37 mouse cellular contexts compared by ENCODE assay signal in the genomic region with DNA sequence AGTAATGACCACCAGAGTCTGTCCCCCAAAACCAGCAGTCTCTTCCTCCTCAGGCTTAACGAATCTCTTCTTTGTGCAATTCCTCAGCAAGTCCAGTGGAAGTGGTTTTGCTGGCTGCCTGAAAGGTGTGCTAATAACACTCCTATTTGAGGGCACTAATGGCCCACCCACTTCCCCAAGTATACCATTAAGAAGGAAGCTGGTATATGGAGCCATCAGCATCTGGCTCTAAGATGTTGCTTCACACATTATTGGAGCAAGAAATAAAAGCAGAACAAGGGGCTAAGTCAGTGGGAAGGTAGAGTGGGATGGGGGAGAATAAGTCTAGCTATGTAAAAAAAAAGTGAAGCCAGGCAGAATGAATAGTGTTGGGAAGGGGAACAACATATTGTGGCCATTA. TPM values are rescaled to one million over a fixed set of nuclear protein-coding genes. Genes with fewer than 3 reads are reported as not detected.
DNase-seq lines count a peak whose midpoint lies in the region; ATAC-seq lines count a peak whose summit lies in the region.
"Had no signal": no experiment of that assay in that cellular context is flagged by ENCODE, and none has a peak within 500 bp of the region (broad histone marks: within the 10 kb centered on the region; RNA-seq: fewer than 3 reads in every experiment).

A gene (minus strand): TSS at position 120 of the 400 bp plus-strand sequence.

- H3K9me3 ChIP-seq in liver, embryonic 15.5 days (replicated peaks), result no peaks in the 10 kb centered on the region
- no peaks in the 10 kb centered on the region for H3K9me3 ChIP-seq in liver, embryonic 11.5 days (ENCODE audit: control insufficient read depth, low read length)
- H3K9me3 ChIP-seq in liver, embryonic 16.5 days (replicated peaks; ENCODE audit: control insufficient read depth, low read length), result no peaks in the 10 kb centered on the region
- H3K9me3 ChIP-seq: embryonic facial prominence, embryonic 13.5 days; forebrain, embryonic 12.5 days; heart, embryonic 13.5 days; midbrain, embryonic 10.5 days; midbrain, embryonic 15.5 days had no signal

- no peak for ATAC-seq in liver, embryonic 15.5 days (ENCODE audit: insufficient read depth)
- ATAC-seq in liver, embryonic 11.5 days (replicated peaks; ENCODE audit: low FRiP score), result no peak
- ATAC-seq in common myeloid progenitor, adult 5-6 weeks (replicated peaks; ENCODE audit: low read depth, poor library complexity, severe bottlenecking), result peak; percentile 56
- no peak for ATAC-seq in liver, embryonic 16.5 days (ENCODE audit: low read depth)
- ATAC-seq: CD4-positive, CD25-positive, alpha-beta regulatory T cell, adult 4 months; forebrain, postnatal 0 days; hindbrain, embryonic 16.5 days; midbrain, embryonic 15.5 days had no signal

- no peaks in the 10 kb centered on the region for H3K27me3 ChIP-seq in liver, embryonic 15.5 days
- no peaks in the 10 kb centered on the region for H3K27me3 ChIP-seq in liver, embryonic 11.5 days (replicated peaks; ENCODE audit: control insufficient read depth, insufficient read depth, low read length)
- H3K27me3 ChIP-seq in liver, embryonic 16.5 days (ENCODE audit: control insufficient read depth, insufficient read depth, low read depth, low read length), result no peaks in the 10 kb centered on the region
- H3K27me3 ChIP-seq: embryonic facial prominence, embryonic 13.5 days; forebrain, embryonic 12.5 days; heart, embryonic 13.5 days; midbrain, embryonic 15.5 days had no signal

- no peaks in the 10 kb centered on the region for H3K36me3 ChIP-seq in liver, embryonic 15.5 days (replicated peaks)
- H3K36me3 ChIP-seq in liver, embryonic 11.5 days (ENCODE audit: control insufficient read depth, insufficient read depth, low read length), result no peaks in the 10 kb centered on the region
- H3K36me3 ChIP-seq in liver, embryonic 16.5 days (ENCODE audit: control insufficient read depth, insufficient read depth), result no peaks in the 10 kb centered on the region
- H3K36me3 ChIP-seq: embryonic facial prominence, embryonic 13.5 days; forebrain, embryonic 12.5 days; heart, embryonic 13.5 days; midbrain, embryonic 10.5 days; midbrain, embryonic 15.5 days had no signal

- DNase-seq in liver, embryonic 11.5 days (ENCODE audit: low spot score), result no peak
- no peak for DNase-seq in urinary bladder, adult 2 months (ENCODE audit: low spot score)
- DNase-seq in spleen, postnatal 14 days (ENCODE audit: low spot score in 2 of 2), result no peak
- no peak for DNase-seq in kidney, postnatal 25 days
- DNase-seq: adrenal gland, postnatal 14 days; cerebellum, adult 18-20 months; cerebellum, postnatal 10 days; forebrain, postnatal 0 days; heart, postnatal 10 days; kidney, adult 2 months; layer of hippocampus, postnatal 36 days; left cerebral cortex, postnatal 4 days; lung, embryonic 14.5 days; spleen, adult 18-20 months; thymus, adult 18-20 months; thymus, postnatal 25 days had no signal

- H3K27ac ChIP-seq in liver, embryonic 15.5 days (replicated peaks), result no peak within 1 kb of the TSS
- no peak within 1 kb of the TSS for H3K27ac ChIP-seq in liver, embryonic 11.5 days (ENCODE audit: low read depth, low read length)
- no peak within 1 kb of the TSS for H3K27ac ChIP-seq in liver, embryonic 16.5 days (ENCODE audit: low read length)
- H3K27ac ChIP-seq: embryonic facial prominence, embryonic 13.5 days; forebrain, embryonic 12.5 days; heart, embryonic 13.5 days; macrophage; midbrain, embryonic 10.5 days; midbrain, embryonic 15.5 days; stomach, postnatal 0 days had no signal

- 45% methylated on average over 1 of the region's 1 CpGs for WGBS in liver, embryonic 15.5 days (ENCODE audit: insufficient replicate concordance)
- 43% methylated on average over 1 of the region's 1 CpGs for WGBS in liver, embryonic 11.5 days
- WGBS in liver, embryonic 16.5 days (ENCODE audit: insufficient replicate concordance), result 50% methylated on average over 1 of the region's 1 CpGs

- H3K4me1 ChIP-seq in liver, embryonic 15.5 days (replicated peaks), result no peaks in the 10 kb centered on the region
- H3K4me1 ChIP-seq in liver, embryonic 11.5 days (replicated peaks; ENCODE audit: control insufficient read depth, insufficient read depth, low read length), result no peaks in the 10 kb centered on the region
- no peaks in the 10 kb centered on the region for H3K4me1 ChIP-seq in liver, embryonic 16.5 days (ENCODE audit: control insufficient read depth, low read depth, low read length)
- H3K4me1 ChIP-seq: embryonic facial prominence, embryonic 13.5 days; forebrain, embryonic 12.5 days; heart, embryonic 13.5 days; midbrain, embryonic 10.5 days; midbrain, embryonic 15.5 days had no signal

- peak within 1 kb of the TSS; percentile 17; the same call in 1 of the 2 replicates for H3K4me3 ChIP-seq in liver, embryonic 15.5 days (replicated peaks)
- no peak within 1 kb of the TSS for H3K4me3 ChIP-seq in liver, embryonic 11.5 days (ENCODE audit: low read depth, low read length)
- peak within 1 kb of the TSS; percentile 13; the same call in 1 of the 2 replicates for H3K4me3 ChIP-seq in liver, embryonic 16.5 days (ENCODE audit: low read depth, low read length)
- H3K4me3 ChIP-seq: embryonic facial prominence, embryonic 13.5 days; erythroblast, embryonic 14.5 days; forebrain, embryonic 12.5 days; heart, embryonic 13.5 days; midbrain, embryonic 10.5 days; midbrain, embryonic 15.5 days had no signal

- no peak within 1 kb of the TSS for H3K9ac ChIP-seq in liver, embryonic 15.5 days
- H3K9ac ChIP-seq in liver, embryonic 11.5 days (ENCODE audit: low read depth, low read length), result no peak within 1 kb of the TSS
- H3K9ac ChIP-seq in liver, embryonic 16.5 days (ENCODE audit: low read depth, low read length), result no peak within 1 kb of the TSS
- H3K9ac ChIP-seq: embryonic facial prominence, embryonic 13.5 days; forebrain, embryonic 12.5 days; forebrain, postnatal 0 days; heart, embryonic 13.5 days; lung, embryonic 14.5 days; midbrain, embryonic 15.5 days had no signal

- H3K4me2 ChIP-seq in liver, embryonic 15.5 days, result no peak within 1 kb of the TSS
- no peak within 1 kb of the TSS for H3K4me2 ChIP-seq in liver, embryonic 11.5 days
- H3K4me2 ChIP-seq in liver, embryonic 16.5 days (ENCODE audit: low read depth, low read length), result no peak within 1 kb of the TSS
- H3K4me2 ChIP-seq: embryonic facial prominence, embryonic 13.5 days; forebrain, embryonic 12.5 days; heart, embryonic 13.5 days; lung, embryonic 14.5 days; midbrain, embryonic 15.5 days had no signal

RNA-seq across cellular contexts. Expression of the gene that starts here (rescaled TPM):
- polyA plus RNA-seq in liver, embryonic 15.5 days (2015; fragmentation: Nextera tagmentation; extraction: Ambion mirVana), result 30.9 and 39.0 TPM in 2 replicates
- 7.5 and 9.7 TPM in 2 replicates for polyA plus RNA-seq in liver, embryonic 11.5 days (2014; fragmentation: Nextera tagmentation; extraction: Ambion mirVana)
- total RNA-seq in common myeloid progenitor, adult 5-6 weeks (2017), result 31.1 and 41.7 TPM in 2 replicates
- 29.8 and 33.2 TPM in 2 replicates for polyA plus RNA-seq in liver, embryonic 16.5 days (2015; fragmentation: Nextera tagmentation; extraction: Ambion mirVana)
- not detected in 2 replicates for polyA plus RNA-seq in urinary bladder, adult 2 months (2012; rRNA removed)
- total RNA-seq: adrenal gland, postnatal 14 days; forebrain, postnatal 0 days; gastrocnemius, adult 8-10 months; gastrocnemius, postnatal 4 days; heart, adult 8-10 months; heart, postnatal 10 days; layer of hippocampus, postnatal 36 days; left cerebral cortex, postnatal 4 days; neutrophil, adult 5-6 weeks had no signal
- polyA plus RNA-seq: CD4-positive, CD25-positive, alpha-beta regulatory T cell, adult 4 months; embryonic facial prominence, embryonic 13.5 days; erythroblast, embryonic 14.5 days; forebrain, embryonic 12.5 days; forebrain, postnatal 0 days; hindbrain, embryonic 11.5 days; hindbrain, embryonic 16.5 days; intestine, embryonic 14.5 days; kidney, adult 2 months; kidney, embryonic 16.5 days; large intestine, adult 2 months; lung, embryonic 14.5 days; midbrain, embryonic 10.5 days; midbrain, embryonic 15.5 days had no signal
